Mouse (Mus musculus): ENCODE data around the gene Map3k5.
"Not testable (repeated sequence)": the region's sequence is repeated elsewhere in the genome, so short reads cannot be mapped to it uniquely, and the experiment has no call there.

Map3k5 gene

GRCm38 (mm10) chr10:19934384-19935294 is at the start of gene Map3k5:
Gene Map3k5, plus strand, starts transcription at chr10:19934472.
- peak in 1 of 2 experiments; percentile 20 for DNase-seq (ENCODE audit: low spot score in 2 of 2)

- DNase-seq (ENCODE audit: low spot score in 2 of 2) = no peak
Measured at GRCm38 (mm10) chr10:19886249-19886648, 48.0 kb upstream of the Map3k5 start.

- DNase-seq (ENCODE audit: low spot score in 2 of 2) = no peak
Measured at GRCm38 (mm10) chr10:19889908-19890307, 44.4 kb upstream of the Map3k5 start.

GRCm38 (mm10) chr10:19891686-19892085 is 42.6 kb upstream of the Map3k5 start:
- DNase-seq (ENCODE audit: low spot score in 2 of 2) = no peak

GRCm38 (mm10) chr10:19893146-19893545 is 41.1 kb upstream of the Map3k5 start:
- no peak for DNase-seq (ENCODE audit: low spot score in 2 of 2)

- DNase-seq (ENCODE audit: low spot score in 2 of 2) = peak in 1 of 2 experiments; percentile 18
Measured at GRCm38 (mm10) chr10:19893976-19894375, 40.3 kb upstream of the Map3k5 start.

- DNase-seq (ENCODE audit: low spot score in 2 of 2) = no peak
Measured at GRCm38 (mm10) chr10:19900191-19900590, 34.1 kb upstream of the Map3k5 start.

GRCm38 (mm10) chr10:19901992-19902391 is 32.3 kb upstream of the Map3k5 start:
- DNase-seq (ENCODE audit: low spot score in 2 of 2) = no peak

GRCm38 (mm10) chr10:19904077-19904820 is 30.0 kb upstream of the Map3k5 start:
- peak; percentile 32 to 40 for DNase-seq (ENCODE audit: low spot score in 2 of 2)

GRCm38 (mm10) chr10:19907246-19907804 is 26.9 kb upstream of the Map3k5 start, which contains the start of gene Pex7:
Gene Pex7, minus strand, starts transcription at chr10:19907689.
- peak; percentile 87 to 90 for DNase-seq (ENCODE audit: low spot score in 2 of 2)

GRCm38 (mm10) chr10:19908076-19908475 is 26.2 kb upstream of the Map3k5 start:
- no peak for DNase-seq (ENCODE audit: low spot score in 2 of 2)

GRCm38 (mm10) chr10:19910516-19910915 is 23.8 kb upstream of the Map3k5 start:
- no peak for DNase-seq (ENCODE audit: low spot score in 2 of 2)

GRCm38 (mm10) chr10:19911583-19911982 is 22.7 kb upstream of the Map3k5 start:
- DNase-seq (ENCODE audit: low spot score in 2 of 2) = no peak

- DNase-seq (ENCODE audit: low spot score in 2 of 2) = no peak
Measured at GRCm38 (mm10) chr10:19913806-19914205, 20.5 kb upstream of the Map3k5 start.

- DNase-seq (ENCODE audit: low spot score in 2 of 2) = peak; percentile 44 to 62
Measured at GRCm38 (mm10) chr10:19915301-19915700, 19.0 kb upstream of the Map3k5 start.

GRCm38 (mm10) chr10:19922410-19922809 is 11.9 kb upstream of the Map3k5 start:
- DNase-seq (ENCODE audit: low spot score in 2 of 2) = no peak

- no peak for DNase-seq (ENCODE audit: low spot score in 2 of 2)
Measured at GRCm38 (mm10) chr10:19924256-19924655, 10.0 kb upstream of the Map3k5 start.

GRCm38 (mm10) chr10:19926391-19926897 is 7.8 kb upstream of the Map3k5 start:
- DNase-seq (ENCODE audit: low spot score in 2 of 2) = not testable (repeated sequence)

GRCm38 (mm10) chr10:19928205-19928604 is 6.1 kb upstream of the Map3k5 start:
- DNase-seq (ENCODE audit: low spot score in 2 of 2) = no peak

GRCm38 (mm10) chr10:19932986-19933385 is 1.3 kb upstream of the Map3k5 start:
- no peak for DNase-seq (ENCODE audit: low spot score in 2 of 2)

GRCm38 (mm10) chr10:19933511-19934383 is 525 bp upstream of the Map3k5 start:
- DNase-seq (ENCODE audit: low spot score in 2 of 2) = peak; percentile 57 to 65
